Mouse (Mus musculus) lung, postnatal 0 days (tissue): ENCODE measurements around the gene Prrg1.

Experiments
- CTCF ChIP-seq: IDR thresholded peaks from 2 replicates; pipeline ENCODE4 v1.5.1; 2016; ENCODE audit warnings: antibody characterized with exemption, mild to moderate bottlenecking
- EP300 ChIP-seq: IDR thresholded peaks from 2 replicates; pipeline ENCODE4 v1.6.1; 2016; ENCODE audit warnings: antibody characterized with exemption, mild to moderate bottlenecking, control low read depth

DNA sequence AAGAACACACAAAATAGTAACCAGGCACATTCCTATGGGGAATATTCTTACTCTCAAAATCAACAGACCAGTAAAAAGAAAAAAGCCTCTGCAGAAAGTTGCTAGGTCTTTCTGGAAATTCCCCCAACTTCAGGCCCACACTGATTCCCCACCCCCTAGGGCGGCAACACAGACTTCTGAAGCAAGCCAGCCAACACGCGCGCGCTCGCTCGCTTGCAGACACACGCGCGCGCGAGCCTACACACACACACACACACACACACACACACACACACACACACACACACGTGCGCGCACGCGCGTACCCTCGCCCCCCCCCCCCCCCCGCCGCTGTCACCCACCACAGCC is 868 bp downstream of the Prrg1 start:
- TF ChIP-seq CTCF (no peak), EP300 (no peak)
